In genomic region chr8:77329783-77330182, GRCm38 (mm10) we compare ENCODE assay signal across 12 mouse cellular contexts.
"Had no signal": no experiment of that assay in that cellular context is flagged by ENCODE, and none has a peak within 500 bp of the region (broad histone marks: within the 10 kb centered on the region; RNA-seq: fewer than 3 reads in every experiment).

No protein-coding gene starts in this region.

- DNase-seq: kidney, postnatal 36 days; lung, adult 18-20 months; right cerebral cortex, adult 18-20 months; right cerebral cortex, postnatal 25 days; thymus, postnatal 36 days had no signal

- ATAC-seq: intestine, embryonic 16.5 days; midbrain, embryonic 16.5 days had no signal

- H3K36me3 ChIP-seq: midbrain, embryonic 12.5 days; neural tube, embryonic 13.5 days had no signal

- H3K27ac ChIP-seq: kidney, postnatal 0 days; layer of hippocampus, adult 2 months; liver, embryonic 14.5 days; midbrain, embryonic 12.5 days; neural tube, embryonic 13.5 days had no signal

- H3K27me3 ChIP-seq: midbrain, embryonic 12.5 days; neural tube, embryonic 13.5 days had no signal

- H3K9me3 ChIP-seq: midbrain, embryonic 12.5 days; neural tube, embryonic 13.5 days had no signal

- H3K4me2 ChIP-seq: midbrain, embryonic 12.5 days; neural tube, embryonic 13.5 days had no signal

- H3K4me3 ChIP-seq: layer of hippocampus, adult 2 months; midbrain, embryonic 12.5 days; neural tube, embryonic 13.5 days had no signal

- H3K9ac ChIP-seq: liver, embryonic 14.5 days; midbrain, embryonic 12.5 days; neural tube, embryonic 13.5 days had no signal
